Mouse (Mus musculus): ENCODE results near the gene Tcerg1l. TPM values are rescaled to one million over a fixed set of nuclear protein-coding genes. Genes with fewer than 3 reads are reported as not detected.

The Tcerg1l gene
- polyA plus RNA-seq, 2 experiments: 0.01 TPM; not detected in 1

- Histone ChIP-seq H3K27ac (no peak overlapping the region), H3K9ac (replicated peaks) (no peak overlapping the region), H3K4me2 (ENCODE audit: low read depth) (no peak overlapping the region), H3K27me3 (ENCODE audit: control insufficient read depth, insufficient read depth, low read length) (no peaks in the 10 kb centered on the region), H3K9me3 (ENCODE audit: control insufficient read depth, low read length) (no peaks in the 10 kb centered on the region), H3K4me3 (ENCODE audit: insufficient read depth in 1 of 2, low read depth in 2 of 2, low read length in 2 of 2) (no peak overlapping the region), H3K4me1 (replicated peaks; ENCODE audit: control insufficient read depth in 2 of 2, insufficient read depth in 2 of 2, low read length in 1 of 2) (peaks cover 0 to 4% of the 10 kb centered on the region in 2 experiments; a peak in 2 of 4 replicates), H3K36me3 (replicated peaks; ENCODE audit: control insufficient read depth, insufficient read depth, low read depth) (no peaks in the 10 kb centered on the region)
- ATAC-seq (ENCODE audit: insufficient read depth): no peak
- 61% methylated on average over 10 of the region's 10 CpGs for WGBS (ENCODE audit: insufficient replicate concordance)
- TF ChIP-seq CTCF (IDR thresholded peaks at IDR 0.05; ENCODE audit: low read depth) (no peak), EP300 (IDR thresholded peaks at IDR 0.05; ENCODE audit: low read depth) (no peak)
- no peak for DNase-seq (ENCODE audit: low read depth in 3 of 3, low spot score in 3 of 3)
Observed at GRCm38 (mm10) chr7:138199333-138200058, 198.0 kb downstream of the Tcerg1l start.

- Histone ChIP-seq H3K27ac (no peak overlapping the region), H3K4me2 (ENCODE audit: low read depth) (no peak overlapping the region), H3K4me1 (replicated peaks; ENCODE audit: control insufficient read depth in 2 of 2, insufficient read depth in 2 of 2, low read length in 1 of 2) (peaks cover 0 to 4% of the 10 kb centered on the region in 2 experiments; a peak in 2 of 4 replicates), H3K9ac (replicated peaks) (no peak overlapping the region), H3K36me3 (replicated peaks; ENCODE audit: control insufficient read depth, insufficient read depth, low read depth) (no peaks in the 10 kb centered on the region), H3K9me3 (ENCODE audit: control insufficient read depth, low read length) (no peaks in the 10 kb centered on the region), H3K4me3 (ENCODE audit: insufficient read depth in 1 of 2, low read depth in 2 of 2, low read length in 2 of 2) (no peak overlapping the region), H3K27me3 (ENCODE audit: control insufficient read depth, insufficient read depth, low read length) (no peaks in the 10 kb centered on the region)
- DNase-seq (ENCODE audit: low read depth in 3 of 3, low spot score in 3 of 3): no peak
- no peak for ATAC-seq (ENCODE audit: insufficient read depth)
- TF ChIP-seq EP300 (IDR thresholded peaks at IDR 0.05; ENCODE audit: low read depth) (no peak), CTCF (IDR thresholded peaks at IDR 0.05; ENCODE audit: low read depth) (no peak)
- 59% methylated on average over 2 of the region's 2 CpGs for WGBS (ENCODE audit: insufficient replicate concordance)
Observed at GRCm38 (mm10) chr7:138196139-138196538, 201.4 kb downstream of the Tcerg1l start.

GRCm38 (mm10) chr7:138184197-138184596 is 213.3 kb downstream of the Tcerg1l start:
- H3K4me1 ChIP-seq (replicated peaks; ENCODE audit: control insufficient read depth in 2 of 2, insufficient read depth in 2 of 2, low read length in 1 of 2): no peaks in the 10 kb centered on the region
- no peaks in the 10 kb centered on the region for H3K9me3 ChIP-seq (ENCODE audit: control insufficient read depth, low read length)
- H3K9ac ChIP-seq (replicated peaks): no peak overlapping the region
- H3K27ac ChIP-seq: no peak overlapping the region
- WGBS (ENCODE audit: insufficient replicate concordance): 65% methylated on average over 5 of the region's 5 CpGs
- no peak for ATAC-seq (ENCODE audit: insufficient read depth)
- H3K4me2 ChIP-seq (ENCODE audit: low read depth): no peak overlapping the region
- TF ChIP-seq EP300 (IDR thresholded peaks at IDR 0.05; ENCODE audit: low read depth): no peak
- TF ChIP-seq CTCF (IDR thresholded peaks at IDR 0.05; ENCODE audit: low read depth): no peak
- H3K27me3 ChIP-seq (ENCODE audit: control insufficient read depth, insufficient read depth, low read length): no peaks in the 10 kb centered on the region
- H3K4me3 ChIP-seq (ENCODE audit: insufficient read depth in 1 of 2, low read depth in 2 of 2, low read length in 2 of 2): no peak overlapping the region
- DNase-seq (ENCODE audit: low read depth in 3 of 3, low spot score in 3 of 3): no peak
- H3K36me3 ChIP-seq (replicated peaks; ENCODE audit: control insufficient read depth, insufficient read depth, low read depth): no peaks in the 10 kb centered on the region

- no peaks in the 10 kb centered on the region for H3K4me1 ChIP-seq (replicated peaks; ENCODE audit: control insufficient read depth in 2 of 2, insufficient read depth in 2 of 2, low read length in 1 of 2)
- H3K27me3 ChIP-seq (ENCODE audit: control insufficient read depth, insufficient read depth, low read length): no peaks in the 10 kb centered on the region
- no peak overlapping the region for H3K4me2 ChIP-seq (ENCODE audit: low read depth)
- no peaks in the 10 kb centered on the region for H3K36me3 ChIP-seq (replicated peaks; ENCODE audit: control insufficient read depth, insufficient read depth, low read depth)
- no peak overlapping the region for H3K27ac ChIP-seq
- TF ChIP-seq EP300 (IDR thresholded peaks at IDR 0.05; ENCODE audit: low read depth) (no peak), CTCF (IDR thresholded peaks at IDR 0.05; ENCODE audit: low read depth) (no peak)
- no peak overlapping the region for H3K4me3 ChIP-seq (ENCODE audit: insufficient read depth in 1 of 2, low read depth in 2 of 2, low read length in 2 of 2)
- WGBS (ENCODE audit: insufficient replicate concordance): 37% methylated on average over 3 of the region's 3 CpGs
- DNase-seq (ENCODE audit: low read depth in 3 of 3, low spot score in 3 of 3) (no peak), ATAC-seq (ENCODE audit: insufficient read depth) (no peak)
- no peaks in the 10 kb centered on the region for H3K9me3 ChIP-seq (ENCODE audit: control insufficient read depth, low read length)
- no peak overlapping the region for H3K9ac ChIP-seq (replicated peaks)
Observed at GRCm38 (mm10) chr7:138182216-138182615, 215.3 kb downstream of the Tcerg1l start.

- H3K9me3 ChIP-seq (ENCODE audit: control insufficient read depth, low read length): no peaks in the 10 kb centered on the region
- no peaks in the 10 kb centered on the region for H3K27me3 ChIP-seq (ENCODE audit: control insufficient read depth, insufficient read depth, low read length)
- WGBS (ENCODE audit: insufficient replicate concordance): 48% methylated on average over 2 of the region's 2 CpGs
- no peak overlapping the region for H3K9ac ChIP-seq (replicated peaks)
- DNase-seq (ENCODE audit: low read depth in 3 of 3, low spot score in 3 of 3) (no peak), ATAC-seq (ENCODE audit: insufficient read depth) (no peak)
- no peak overlapping the region for H3K27ac ChIP-seq
- H3K4me1 ChIP-seq (replicated peaks; ENCODE audit: control insufficient read depth in 2 of 2, insufficient read depth in 2 of 2, low read length in 1 of 2): no peaks in the 10 kb centered on the region
- TF ChIP-seq CTCF (IDR thresholded peaks at IDR 0.05; ENCODE audit: low read depth) (no peak), EP300 (IDR thresholded peaks at IDR 0.05; ENCODE audit: low read depth) (no peak)
- no peaks in the 10 kb centered on the region for H3K36me3 ChIP-seq (replicated peaks; ENCODE audit: control insufficient read depth, insufficient read depth, low read depth)
- no peak overlapping the region for H3K4me3 ChIP-seq (ENCODE audit: insufficient read depth in 1 of 2, low read depth in 2 of 2, low read length in 2 of 2)
- H3K4me2 ChIP-seq (ENCODE audit: low read depth): no peak overlapping the region
Observed at GRCm38 (mm10) chr7:138178617-138179016, 218.9 kb downstream of the Tcerg1l start.

Data from liver, embryonic 14.5 days (tissue).